Mouse (Mus musculus) spleen, adult 2 months (tissue): ENCODE results near the gene Nsf.

ENCODE experiments used
- CTCF ChIP-seq: fragments of 200-500 bp; IDR thresholded peaks from 2 replicates; pipeline ENCODE4 v1.5.1; 2011; ENCODE audit warnings: mild to moderate bottlenecking, inconsistent platforms; ENCODE audit not compliant: insufficient read depth, insufficient read length, insufficient replicate concordance; ENCODE audit errors: extremely low read depth
- POLR2A ChIP-seq: fragments of 200-500 bp; IDR thresholded peaks from 2 replicates; pipeline ENCODE4 v1.6.1; 2011; ENCODE audit warnings: low read depth, low read length, inconsistent platforms

GRCm38 (mm10) chr11:103916807-103917206, 37.0 kb downstream of the Nsf start:
- TF ChIP-seq CTCF: no peak
- TF ChIP-seq POLR2A: no peak
